Mouse (Mus musculus) heart, adult 8-10 months (tissue): ENCODE measurements around the gene Rrp15. TPM values are rescaled to one million over a fixed set of nuclear protein-coding genes. Genes with fewer than 3 reads are reported as not detected.

ENCODE experiments used
- DNase-seq: peaks from one replicate; pipeline ENCODE4 v3.0.0; 2022; ENCODE audit warnings: low spot score
- total RNA-seq, 4 experiments: library from RNA; stranded (reverse); gene quantifications; 2 replicates each; pipeline ENCODE4 v1.2.4; 2022

The Rrp15 gene
- total RNA-seq, 4 experiments from 2014 or later = 6.9 to 8.0 (median 7.8) TPM

DNA sequence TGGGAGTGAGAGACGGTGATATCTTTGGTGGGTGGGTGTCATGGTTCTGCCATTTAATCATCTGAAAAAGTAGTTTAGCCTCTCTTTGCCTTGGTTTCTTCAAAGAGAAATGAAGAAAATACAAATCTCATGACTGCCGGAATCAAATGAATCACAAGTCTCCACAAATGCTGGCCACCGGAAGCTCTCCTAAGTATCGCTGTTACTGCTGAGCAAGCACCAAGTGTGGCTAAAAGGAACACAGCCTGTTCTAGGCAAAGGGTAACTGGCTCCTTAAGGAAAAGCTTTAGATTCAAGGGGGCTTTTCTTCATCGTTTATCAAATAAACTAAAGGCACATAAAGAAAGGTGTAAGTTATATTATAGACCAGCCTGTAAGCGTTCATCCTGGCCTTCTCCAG is 73.9 kb downstream of the Rrp15 start:
- no peak for DNase-seq

- DNase-seq = no peak
Observed at GRCm38 (mm10) chr1:186674621-186675020, 74.5 kb downstream of the Rrp15 start.

DNA sequence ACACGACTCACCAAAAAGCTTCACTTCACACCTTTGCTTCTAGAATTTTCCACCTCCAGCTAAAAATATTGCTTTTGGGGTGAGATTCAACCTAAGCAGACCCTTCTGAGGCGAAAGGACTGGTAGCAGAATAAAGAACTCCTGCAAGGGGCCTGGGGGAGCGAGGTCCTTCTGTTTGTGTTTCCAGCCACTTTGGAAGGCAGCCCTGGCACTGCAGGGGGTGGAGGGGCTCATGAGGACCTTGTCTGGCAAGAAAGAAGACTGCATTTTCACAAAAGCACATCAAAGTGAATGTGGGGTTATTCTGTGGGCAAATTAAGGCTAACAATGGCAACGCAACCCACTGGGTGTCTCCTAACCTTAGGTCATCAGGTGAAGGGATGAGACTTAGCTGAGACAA is 76.0 kb downstream of the Rrp15 start:
- DNase-seq = no peak

Other genes with a start within 250 kb of the Rrp15 start
- gene Tgfb2, start 43.4 kb downstream of the Rrp15 start, total RNA-seq = 1 to 10 TPM; 4.7 to 7.1 (median 5.6) TPM
- gene D1Pas1, start 218.1 kb upstream of the Rrp15 start, total RNA-seq = not detected